Mouse (Mus musculus) bone marrow, adult 2 months (tissue): ENCODE data around the gene Nup210l.

ENCODE experiments used
- CTCF ChIP-seq: fragments of 200-500 bp; IDR thresholded peaks from 2 replicates; pipeline ENCODE4 v1.5.1; 2011; ENCODE audit warnings: low read length, control low read depth; ENCODE audit not compliant: control insufficient read depth, insufficient read depth
- POLR2A ChIP-seq: fragments of 200-500 bp; IDR thresholded peaks from 2 replicates; pipeline ENCODE4 v1.6.1; 2011; ENCODE audit warnings: low read depth, mild to moderate bottlenecking, control low read depth, low read length, borderline replicate concordance; ENCODE audit not compliant: control insufficient read depth

- TF ChIP-seq POLR2A: no peak
- no peak for TF ChIP-seq CTCF
Observed at GRCm38 (mm10) chr3:90256731-90257530, 153.0 kb downstream of the Nup210l start.
